Mouse (Mus musculus) lung, postnatal 4 days (tissue): ENCODE data around the gene Dock3.

Experiments
- DNase-seq, 2 experiments: peaks; one replicate each; pipeline ENCODE4 v3.0.0; 2021

The Dock3 gene

GRCm38 (mm10) chr9:106885901-106886731 lies 345.6 kb downstream of the Dock3 start:
- peak; percentile 61 to 69 for DNase-seq

GRCm38 (mm10) chr9:106884996-106885900 lies 346.5 kb downstream of the Dock3 start:
- DNase-seq, result peak in 1 of 2 experiments; percentile 19

- DNase-seq, result no peak
These were observed 347.4 kb downstream of the Dock3 start for GRCm38 (mm10) chr9:106884306-106884705.

GRCm38 (mm10) chr9:106883085-106883484 lies 348.6 kb downstream of the Dock3 start:
- DNase-seq, result no peak

GRCm38 (mm10) chr9:106882176-106882575 lies 349.5 kb downstream of the Dock3 start:
- no peak for DNase-seq

- DNase-seq, result no peak
These were observed 350.5 kb downstream of the Dock3 start for GRCm38 (mm10) chr9:106881071-106881755.

GRCm38 (mm10) chr9:106879471-106879870 lies 352.2 kb downstream of the Dock3 start:
- no peak for DNase-seq

- DNase-seq, result no peak
These were observed 355.0 kb downstream of the Dock3 start for GRCm38 (mm10) chr9:106876666-106877065.

GRCm38 (mm10) chr9:106874216-106874615 lies 357.5 kb downstream of the Dock3 start:
- no peak for DNase-seq

GRCm38 (mm10) chr9:106858036-106858435 lies 373.7 kb downstream of the Dock3 start:
- DNase-seq, result no peak

GRCm38 (mm10) chr9:106856664-106857063 lies 375.0 kb downstream of the Dock3 start:
- DNase-seq, result no peak
